Mouse (Mus musculus): Measurements from ENCODE around the gene Rom1.

DNA sequence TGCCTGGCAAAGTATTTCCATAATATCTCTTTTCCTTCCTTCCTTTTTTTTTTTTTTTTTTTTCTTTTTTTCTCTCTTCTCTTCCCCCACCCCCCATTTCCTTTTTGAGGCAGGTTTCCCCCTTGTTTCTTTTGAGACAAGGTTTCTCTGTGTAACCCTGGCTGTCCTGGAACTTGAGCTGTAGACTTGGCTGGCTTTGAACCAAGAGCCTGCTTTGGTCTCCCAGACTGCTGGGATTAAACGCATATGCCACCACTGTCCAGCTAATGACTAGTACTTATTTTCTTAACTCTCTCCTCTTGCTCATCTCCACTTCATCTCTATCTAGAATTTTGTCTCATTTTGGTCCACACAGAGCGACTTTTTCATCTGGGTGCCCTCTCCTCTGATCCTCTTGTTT, 13.9 kb upstream of the Rom1 start:
- TF ChIP-seq CTCF (conservative IDR thresholded peaks at IDR 0.05; ENCODE audit: low read length) (no peak), NANOG (IDR thresholded peaks at IDR 0.05; ENCODE audit: borderline replicate concordance, low read length) (no peak)
